Mouse (Mus musculus): ENCODE results near the gene Gm20388.

The Gm20388 gene

DNA sequence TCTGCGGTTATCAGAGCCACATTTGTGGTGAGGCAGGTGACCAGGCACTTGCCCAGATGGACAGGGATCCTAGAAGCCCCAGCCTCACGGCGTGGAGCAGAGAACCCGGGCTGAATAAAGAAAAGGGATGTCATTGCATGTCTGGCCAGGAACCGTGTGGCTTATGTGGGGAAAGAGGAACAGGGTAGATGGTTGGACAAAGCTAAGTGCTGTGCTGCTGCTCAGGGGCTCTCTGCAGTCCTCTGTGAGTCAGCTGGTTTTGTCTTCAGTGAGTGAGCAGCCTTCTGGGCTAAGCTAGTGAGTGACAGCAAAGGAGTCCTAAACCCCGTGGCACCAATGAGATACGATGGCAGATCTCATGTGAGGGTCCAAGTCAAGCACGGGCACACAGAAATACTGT lies 220.5 kb downstream of the Gm20388 start:
- no peak for DNase-seq

DNA sequence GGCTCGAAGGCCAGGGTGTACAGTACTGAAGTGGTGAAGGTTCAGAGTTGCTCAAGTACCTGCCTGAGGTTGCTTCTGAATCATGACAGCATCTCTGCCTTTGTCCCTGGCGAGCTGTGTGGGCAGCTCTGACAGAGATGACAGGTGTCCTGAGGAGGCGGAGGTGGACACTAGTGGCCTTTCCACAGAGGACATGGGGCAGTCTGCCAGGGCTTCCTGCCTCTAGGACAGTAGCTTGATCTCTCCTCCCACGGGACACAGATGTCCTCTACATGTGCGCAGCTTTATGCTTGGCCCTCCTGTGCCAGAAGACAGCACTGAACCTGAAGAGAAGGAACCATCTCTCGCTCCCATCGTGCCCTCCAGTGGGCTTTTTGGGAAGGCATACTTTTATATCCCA lies 222.5 kb downstream of the Gm20388 start:
- DNase-seq = no peak

GRCm38 (mm10) chr8:120135687-120136086 lies 225.0 kb downstream of the Gm20388 start:
- no peak for DNase-seq

DNA sequence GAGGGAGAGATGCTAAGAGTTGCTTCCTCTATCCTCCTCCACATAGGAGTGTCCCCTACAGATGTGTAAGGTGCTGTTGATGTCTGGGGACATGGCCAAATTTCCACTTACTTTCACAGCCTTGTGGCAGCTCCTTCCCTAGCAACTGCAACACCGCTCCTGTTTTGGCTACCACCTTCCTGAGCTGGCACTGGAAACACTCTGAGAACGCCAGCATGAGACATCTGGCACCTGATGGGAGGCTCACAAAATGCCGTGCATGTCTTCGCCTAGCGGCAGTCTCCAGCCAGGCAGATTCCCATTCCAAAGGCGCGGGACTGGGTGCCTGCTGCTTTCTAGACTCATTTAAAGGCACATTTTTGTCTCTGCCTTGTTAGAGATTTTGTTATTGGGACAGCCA lies 226.0 kb downstream of the Gm20388 start:
- no peak for DNase-seq

DNA sequence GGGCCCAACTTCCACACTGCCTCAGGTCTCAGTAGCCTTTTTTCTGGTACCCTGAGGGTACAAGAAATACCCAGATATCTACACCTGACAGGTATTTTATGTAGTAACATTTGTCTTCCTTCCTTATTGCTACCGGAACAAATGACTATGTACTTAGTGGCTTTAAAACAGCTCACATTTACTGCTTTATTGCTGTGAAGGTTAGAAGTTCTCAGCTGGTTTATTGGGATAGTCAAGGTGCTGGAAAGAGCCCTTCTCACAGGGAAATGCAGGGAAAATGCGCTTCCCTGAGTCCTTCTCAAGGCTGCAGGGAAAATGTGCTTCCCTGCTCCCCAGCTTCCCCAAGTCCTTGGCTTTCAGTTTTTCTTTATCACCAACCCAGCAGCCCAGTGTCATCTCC lies 228.3 kb downstream of the Gm20388 start:
- no peak for DNase-seq

DNA sequence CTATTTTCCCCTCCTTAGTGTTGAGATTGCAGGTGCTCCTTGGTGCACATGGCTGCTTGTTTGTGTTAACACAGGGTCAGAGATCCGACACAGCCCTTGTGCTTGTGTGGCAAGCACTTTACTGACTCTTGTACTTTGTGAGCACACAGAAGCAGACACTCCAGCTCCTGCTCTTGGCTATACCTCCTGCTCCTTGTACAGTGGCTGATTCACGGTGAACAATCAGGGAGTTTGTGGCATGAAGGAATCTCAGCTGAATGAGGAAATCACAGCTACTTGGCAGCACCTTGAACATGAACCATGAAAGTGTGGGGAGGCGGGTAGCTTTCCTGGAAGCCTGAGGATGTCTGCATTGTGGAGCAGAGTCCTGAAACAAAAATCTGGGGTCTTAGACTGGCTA lies 230.1 kb downstream of the Gm20388 start:
- DNase-seq = no peak

DNA sequence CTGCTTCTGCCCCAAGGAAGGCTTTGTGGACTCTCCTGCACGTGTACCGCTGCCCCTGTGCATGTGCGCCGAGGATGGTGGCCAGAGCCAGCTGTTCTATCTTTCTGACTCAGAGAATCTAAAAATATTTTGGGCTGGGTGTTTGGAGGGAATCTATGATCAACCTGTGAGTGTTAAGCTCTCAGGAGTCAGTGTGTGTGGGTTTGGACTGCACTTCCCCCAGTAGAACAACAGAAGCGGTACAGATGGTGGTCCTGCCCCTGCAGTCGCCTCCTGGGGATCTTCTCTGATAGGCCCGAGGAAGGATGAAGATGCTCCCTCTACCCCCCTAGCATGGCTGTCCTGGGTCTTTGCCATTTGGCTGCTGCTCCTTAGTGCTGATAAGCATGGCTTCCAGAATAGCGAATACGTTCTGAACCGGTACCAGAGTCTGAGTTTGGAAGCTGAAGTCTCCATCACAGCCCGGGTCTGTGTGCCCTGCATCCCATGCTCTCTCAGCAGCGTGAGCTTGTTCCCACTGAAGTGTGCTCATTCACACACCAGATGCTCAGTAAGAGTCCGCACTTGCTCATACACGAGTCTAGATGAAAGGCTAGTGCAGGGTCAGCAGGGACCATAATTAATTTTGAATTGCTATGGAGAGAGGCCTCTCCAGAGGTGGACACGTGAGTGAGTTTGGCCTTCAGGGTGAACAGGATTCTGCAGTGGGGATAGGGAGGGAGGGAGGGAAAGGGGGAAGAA lies 233.4 kb downstream of the Gm20388 start:
- DNase-seq = no peak

GRCm38 (mm10) chr8:120144652-120145301 lies 234.1 kb downstream of the Gm20388 start:
- DNase-seq = no peak

DNA sequence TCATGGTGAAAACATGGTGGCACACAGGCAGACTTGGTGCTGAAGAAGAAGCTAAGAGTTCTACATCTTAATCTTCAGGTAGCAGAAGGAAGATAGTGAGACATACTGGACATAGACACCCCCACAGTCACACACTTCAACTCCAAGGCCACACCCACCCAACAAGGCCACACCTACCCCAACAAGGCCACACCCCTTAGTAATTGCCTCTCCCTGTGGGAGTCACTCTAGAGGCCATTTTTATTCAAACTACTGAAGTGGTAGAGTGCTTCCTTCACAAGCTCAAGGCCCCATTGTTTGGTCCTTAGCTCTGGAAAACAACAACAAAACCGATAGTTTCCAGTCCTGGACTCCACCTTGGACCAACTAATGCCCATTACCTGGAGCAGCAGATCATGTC lies 235.4 kb downstream of the Gm20388 start:
- no peak for DNase-seq

GRCm38 (mm10) chr8:120150028-120150427 lies 239.4 kb downstream of the Gm20388 start:
- DNase-seq = no peak

DNA sequence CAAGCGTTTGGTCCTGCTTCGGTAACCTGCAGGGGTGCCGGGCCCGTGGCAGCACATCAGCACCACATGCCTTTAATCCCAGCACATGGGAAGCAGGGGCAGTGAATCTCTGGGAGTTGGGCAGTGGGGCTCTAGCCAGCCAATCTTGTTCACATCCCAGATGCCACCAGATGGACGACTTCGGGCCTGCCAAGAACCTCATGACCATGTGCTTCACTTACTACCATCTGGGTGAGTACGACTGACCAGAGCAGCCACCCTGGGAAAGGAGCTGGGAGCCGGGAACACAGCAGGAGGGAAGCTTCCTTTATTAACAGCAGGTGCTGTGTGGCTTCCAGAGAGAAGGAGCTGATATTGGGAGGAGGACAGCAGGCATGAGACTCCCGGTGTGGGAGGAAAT lies 240.5 kb downstream of the Gm20388 start:
- DNase-seq = no peak

DNA sequence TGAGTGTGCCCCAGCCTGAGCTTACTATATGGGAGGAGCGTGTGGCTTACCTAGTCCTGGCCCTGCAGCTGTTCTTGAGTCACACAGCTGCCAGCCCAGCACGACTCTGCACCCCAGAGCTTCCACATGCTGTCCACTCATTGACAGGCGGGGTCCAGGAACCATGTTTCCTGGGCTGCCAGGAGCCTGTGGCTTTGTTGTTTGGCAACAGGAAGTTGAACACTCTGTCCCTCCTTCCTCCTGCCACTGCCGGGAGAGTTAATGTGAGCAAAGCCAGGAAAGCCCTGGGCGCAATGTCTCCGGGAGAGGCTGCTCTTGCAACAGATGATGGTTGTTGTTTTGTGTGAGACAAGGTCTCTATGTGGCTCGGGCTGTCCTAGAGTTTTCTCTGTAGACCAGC lies 242.0 kb downstream of the Gm20388 start:
- no peak for DNase-seq

DNA sequence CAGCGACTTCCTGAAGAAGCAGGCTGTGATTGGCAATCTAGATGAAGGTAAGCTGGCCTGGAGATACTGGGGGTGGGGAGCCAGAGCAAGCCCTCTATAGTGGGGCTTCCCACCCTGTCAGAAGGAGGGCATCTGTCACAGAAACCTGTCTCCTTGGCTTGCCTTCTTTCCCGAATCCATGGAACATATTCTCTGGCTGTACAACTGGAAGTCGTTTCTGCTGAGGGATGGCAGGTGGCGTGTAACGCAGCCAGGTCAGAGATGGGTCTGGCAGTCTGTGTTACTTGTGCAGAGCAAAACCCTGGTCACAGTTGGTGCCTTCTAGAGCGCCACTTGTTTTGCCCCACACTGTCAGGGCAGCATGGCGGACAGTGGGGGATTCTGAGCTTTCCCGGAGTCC lies 249.7 kb downstream of the Gm20388 start:
- no peak for DNase-seq

DNA sequence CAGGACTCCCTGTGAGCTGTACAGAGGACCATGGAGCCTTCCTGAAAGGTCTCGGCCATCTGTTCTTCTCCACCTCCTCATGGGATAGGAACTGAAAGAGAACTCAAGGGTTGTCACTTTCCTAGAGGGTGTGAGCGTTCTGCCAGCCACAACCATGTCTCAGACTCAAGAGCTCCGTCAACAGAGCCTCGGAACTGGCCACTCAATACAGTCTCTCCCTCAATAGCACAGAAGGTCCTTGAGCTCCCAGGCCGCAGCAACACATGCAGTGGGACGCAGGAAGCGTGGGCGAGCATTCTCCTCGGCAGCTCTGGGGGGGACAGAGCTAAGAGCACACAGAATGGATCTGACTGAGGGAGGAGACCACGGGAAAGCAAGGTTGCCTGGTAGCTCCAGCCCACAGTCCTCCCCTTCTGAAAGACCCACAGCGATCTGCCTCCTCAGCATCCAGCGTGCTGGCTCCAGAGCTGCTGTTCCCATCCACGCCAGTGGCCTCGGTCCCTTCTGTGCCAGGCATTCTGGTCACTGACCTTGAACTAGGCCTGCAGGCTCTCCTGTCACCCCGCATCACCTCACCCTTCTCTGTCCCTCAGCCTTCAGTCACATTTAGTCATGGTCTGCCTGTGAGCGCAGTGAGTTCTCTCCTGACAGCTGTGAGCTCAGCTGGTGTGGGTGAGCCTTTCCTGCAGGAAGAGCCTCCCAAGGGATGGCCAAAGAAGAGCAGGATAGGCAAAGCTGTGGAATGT lies 251.2 kb downstream of the Gm20388 start:
- no peak for DNase-seq

- DNase-seq = no peak
Observed at GRCm38 (mm10) chr8:120162404-120162752, 251.7 kb downstream of the Gm20388 start.

DNA sequence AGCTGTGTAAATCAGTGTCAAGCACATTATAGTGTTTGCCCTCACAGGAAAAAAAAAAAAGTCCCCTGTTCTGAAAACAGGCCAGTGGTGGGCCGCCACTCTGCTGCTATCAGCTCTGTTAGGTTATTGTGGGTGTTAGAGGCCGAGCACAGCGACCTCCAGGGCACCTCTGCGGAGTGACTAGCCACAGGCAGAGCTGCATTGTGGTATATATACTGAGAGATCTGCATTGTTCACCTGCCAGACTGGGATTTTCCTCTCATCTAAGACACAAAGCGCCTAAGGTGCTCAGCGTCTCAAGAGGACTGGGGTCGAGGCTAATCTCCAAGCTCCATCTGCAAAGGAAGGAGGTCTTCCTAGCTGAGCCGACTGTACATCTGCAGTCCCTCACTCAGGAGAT lies 252.7 kb downstream of the Gm20388 start:
- no peak for DNase-seq

DNA sequence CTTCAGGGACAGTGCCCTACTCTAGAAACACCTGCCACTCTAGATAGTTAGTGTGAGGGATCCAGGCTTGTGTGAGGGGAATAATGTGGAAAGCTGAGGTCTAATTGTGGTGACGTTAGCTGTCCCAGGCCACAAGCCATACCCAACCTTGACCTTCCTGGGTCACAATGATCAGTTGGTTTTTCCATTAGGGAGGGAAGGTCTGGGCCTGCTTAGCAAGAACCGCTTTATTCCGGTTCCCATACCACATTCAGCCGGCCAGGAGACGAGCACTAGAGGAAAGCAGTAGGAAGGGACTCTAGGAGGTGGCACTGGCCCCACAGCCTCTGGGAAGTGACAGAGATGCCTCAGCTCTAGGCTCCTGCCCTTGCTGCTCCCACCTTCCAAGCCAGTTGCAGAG lies 253.4 kb downstream of the Gm20388 start:
- no peak for DNase-seq

DNA sequence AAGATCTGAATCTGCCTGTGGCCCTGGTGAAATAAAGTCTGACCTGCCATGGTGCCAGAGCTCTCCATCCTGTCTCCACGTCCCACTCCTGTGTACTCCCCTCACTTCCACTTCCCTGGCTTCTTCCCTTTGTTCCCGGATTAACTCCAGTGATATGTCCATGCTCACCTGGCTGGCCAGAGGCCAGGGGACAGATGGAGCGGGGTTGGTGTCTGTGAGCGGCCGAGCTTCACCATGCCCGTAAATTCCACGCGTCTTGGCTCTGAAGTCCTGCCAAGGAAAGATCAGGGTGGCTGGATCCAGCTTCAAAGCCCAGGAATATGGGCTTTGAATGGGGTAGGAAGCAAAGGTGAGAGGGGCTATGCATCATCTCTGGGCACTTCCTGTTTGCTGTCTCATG lies 256.5 kb downstream of the Gm20388 start:
- DNase-seq = no peak

DNA sequence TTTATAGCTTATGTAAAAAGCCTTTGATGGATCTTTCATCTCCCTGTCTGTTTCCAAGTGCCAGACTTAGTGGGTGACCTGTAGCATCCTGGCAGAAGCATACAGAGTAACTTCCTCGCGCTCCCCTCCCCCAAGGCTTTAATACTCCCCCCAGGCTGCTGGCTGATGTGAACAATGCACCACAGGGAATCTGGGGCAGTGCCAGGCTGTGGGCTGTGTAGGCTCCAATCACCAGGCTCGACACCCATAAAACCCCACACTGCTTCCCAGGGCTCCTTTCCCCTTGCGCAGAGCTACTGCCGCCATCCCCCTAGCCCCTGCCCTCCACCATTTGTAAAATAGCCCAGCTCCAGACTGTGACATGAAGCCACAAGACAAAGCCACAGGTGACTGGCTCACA lies 257.2 kb downstream of the Gm20388 start:
- DNase-seq = no peak

GRCm38 (mm10) chr8:120169119-120169518 lies 258.5 kb downstream of the Gm20388 start:
- no peak for DNase-seq

DNA sequence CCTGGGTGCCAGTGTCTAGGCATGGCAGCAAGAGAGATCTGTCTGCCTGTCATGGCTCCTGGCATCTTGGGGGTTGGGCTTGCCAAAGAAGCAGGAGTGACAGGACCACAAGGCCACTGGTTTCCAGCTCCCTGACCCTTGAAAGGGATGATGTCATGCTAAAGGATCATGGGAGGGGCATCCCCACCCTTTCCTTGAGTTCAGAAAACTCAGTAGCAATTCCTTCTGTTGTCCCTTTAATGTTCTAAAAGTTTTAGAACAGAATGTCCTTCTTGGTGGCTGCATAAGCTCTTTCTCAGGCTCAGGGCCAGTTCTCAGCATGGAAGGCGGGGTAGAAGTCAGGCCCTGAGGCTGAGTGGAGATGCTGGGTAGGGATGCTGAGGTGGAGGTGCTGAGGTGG lies 262.6 kb downstream of the Gm20388 start:
- no peak for DNase-seq

GRCm38 (mm10) chr8:120174606-120175005 lies 264.0 kb downstream of the Gm20388 start:
- DNase-seq = no peak

DNA sequence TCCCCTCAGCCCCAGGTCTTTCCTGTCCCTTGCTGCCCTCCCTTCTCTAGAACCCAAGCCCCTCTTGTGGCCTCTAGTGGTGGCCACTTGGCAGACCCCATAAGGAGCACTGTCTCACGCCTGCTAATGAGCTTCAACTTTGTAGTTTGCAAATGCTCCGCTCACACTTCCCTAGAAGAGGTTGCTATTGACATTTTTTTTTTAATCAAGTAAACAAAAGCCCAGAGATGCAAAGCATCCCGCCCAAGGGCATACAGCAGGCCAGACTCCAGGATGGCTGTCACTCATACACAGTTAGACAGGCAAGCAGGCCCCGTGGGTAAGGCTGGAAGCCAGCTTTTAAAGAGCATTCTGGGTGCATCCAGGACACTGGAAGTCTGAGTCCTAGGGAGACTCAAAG lies 266.0 kb downstream of the Gm20388 start:
- no peak for DNase-seq
